Mouse (Mus musculus) intestine, embryonic 15.5 days (tissue): ENCODE data around the gene Cd200r2. TPM values are rescaled to one million over a fixed set of nuclear protein-coding genes. Genes with fewer than 3 reads are reported as not detected.
A peak's percentile ranks its signal among the peaks of the same experiment; 100 is the strongest.
"Not testable (repeated sequence)": the region's sequence is repeated elsewhere in the genome, so short reads cannot be mapped to it uniquely, and the experiment has no call there.

ENCODE experiments used
- ATAC-seq: fragments of 200-750 bp; cut with Nextera tagmentation; 2 replicates; pipeline ENCODE4 v1.8.0; 2017; ENCODE audit warnings: moderate TSS enrichment, moderate library complexity
- H3K27ac ChIP-seq: fragments of 300-500 bp; sonication (generic); 2 replicates; pipeline ENCODE4 v1.5.1; 2015; ENCODE audit warnings: mild to moderate bottlenecking, inconsistent platforms
- H3K27me3 ChIP-seq: fragments of 300-500 bp; sonication (generic); replicated peaks from 2 replicates; pipeline ENCODE4 v1.6.1; 2015; ENCODE audit warnings: inconsistent platforms
- H3K36me3 ChIP-seq: fragments of 300-500 bp; sonication (generic); 2 replicates; pipeline ENCODE4 v1.6.1; 2015; ENCODE audit warnings: inconsistent platforms
- H3K4me1 ChIP-seq: fragments of 300-500 bp; sonication (generic); replicated peaks from 2 replicates; pipeline ENCODE4 v1.6.1; 2015; ENCODE audit warnings: inconsistent platforms
- H3K4me2 ChIP-seq: fragments of 300-500 bp; sonication (generic); replicated peaks from 2 replicates; pipeline ENCODE4 v1.6.1; 2015; ENCODE audit warnings: mild to moderate bottlenecking, inconsistent platforms
- H3K4me3 ChIP-seq: fragments of 300-500 bp; sonication (generic); replicated peaks from 2 replicates; pipeline ENCODE4 v1.5.1; 2015; ENCODE audit warnings: inconsistent platforms
- H3K9ac ChIP-seq: fragments of 300-500 bp; sonication (generic); 2 replicates; pipeline ENCODE4 v1.6.1; 2015; ENCODE audit warnings: inconsistent platforms
- H3K9me3 ChIP-seq: fragments of 300-500 bp; sonication (generic); 2 replicates; pipeline ENCODE4 v1.6.1; 2016; ENCODE audit warnings: inconsistent platforms
- whole genome bisulfite sequencing: fragments of 180-500 bp; shearing (Covaris S2); methylation state at CpG from one replicate; pipeline ENCODE4 v1.1.7; 2015; 5-methylcytosine and 5-hydroxymethylcytosine counted together
- polyA plus RNA-seq: library from polyadenylated mRNA; unstranded; fragments of >200 nt; fragmentation: Nextera tagmentation; extraction: Ambion mirVana; gene quantifications from 2 replicates; pipeline ENCODE4 v1.2.1, GENCODE M21; 2015

Gene Cd200r2
- 0.21 and 0.46 TPM in 2 replicates for polyA plus RNA-seq

DNA sequence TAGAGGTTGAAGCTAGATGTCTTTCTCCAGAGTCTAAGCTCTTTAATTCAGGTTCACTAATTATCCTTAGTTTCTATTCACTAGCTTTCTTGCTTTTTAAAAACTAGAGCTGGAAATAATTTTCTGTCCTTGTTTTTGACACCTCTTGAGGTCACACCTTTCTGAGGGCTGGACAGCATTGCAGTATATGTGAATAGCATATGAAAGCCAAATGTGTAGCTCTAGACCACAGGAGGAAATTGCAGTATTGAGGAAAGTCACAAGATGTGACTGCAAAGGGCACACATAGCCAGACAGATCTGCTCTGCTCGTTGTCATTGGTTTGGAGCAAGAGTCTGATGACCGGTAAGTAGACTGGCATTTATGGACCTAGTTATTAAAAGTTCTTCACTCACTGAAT lies at the start of gene Cd200r2:
Cd200r2 (plus strand) TSS at position 301 of the 400 bp plus-strand sequence.
- no peak for ATAC-seq
- Histone ChIP-seq H3K4me3 (no peak within 1 kb of the TSS), H3K27me3 (no peaks in the 10 kb centered on the region), H3K4me2 (no peak within 1 kb of the TSS), H3K36me3 (no peaks in the 10 kb centered on the region), H3K4me1 (no peaks in the 10 kb centered on the region), H3K27ac (no peak within 1 kb of the TSS), H3K9ac (no peak within 1 kb of the TSS), H3K9me3 (no peaks in the 10 kb centered on the region)
- 88% methylated on average over 2 of the region's 2 CpGs for WGBS

DNA sequence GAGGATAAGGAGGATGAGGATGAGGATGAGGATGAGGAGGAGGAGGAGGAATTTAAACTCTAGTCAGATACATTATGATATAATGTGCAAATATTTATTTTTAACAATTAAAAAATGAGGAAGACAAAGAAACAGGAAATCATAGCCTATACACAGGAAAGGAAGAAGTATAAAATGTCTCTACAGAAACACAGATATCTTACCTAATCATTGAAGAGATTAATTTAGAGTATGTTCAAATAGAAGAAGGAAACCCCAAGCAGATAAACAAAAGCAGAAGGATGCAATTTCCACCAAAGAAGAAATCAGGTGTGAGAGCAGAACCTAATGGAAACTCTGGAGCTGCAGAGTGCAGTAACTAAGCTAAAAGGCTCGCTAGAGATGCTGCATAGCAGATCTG lies 48.9 kb upstream of the Cd200r2 start:
- H3K4me1 ChIP-seq, result no peaks in the 10 kb centered on the region
- WGBS, result 54% methylated on average over 1 of the region's 1 CpGs
- no peaks in the 10 kb centered on the region for H3K36me3 ChIP-seq
- no peak for ATAC-seq
- H3K4me3 ChIP-seq, result no peak overlapping the region
- no peaks in the 10 kb centered on the region for H3K27me3 ChIP-seq
- no peak overlapping the region for H3K9ac ChIP-seq
- no peak overlapping the region for H3K4me2 ChIP-seq
- no peaks in the 10 kb centered on the region for H3K9me3 ChIP-seq
- H3K27ac ChIP-seq, result no peak overlapping the region

DNA sequence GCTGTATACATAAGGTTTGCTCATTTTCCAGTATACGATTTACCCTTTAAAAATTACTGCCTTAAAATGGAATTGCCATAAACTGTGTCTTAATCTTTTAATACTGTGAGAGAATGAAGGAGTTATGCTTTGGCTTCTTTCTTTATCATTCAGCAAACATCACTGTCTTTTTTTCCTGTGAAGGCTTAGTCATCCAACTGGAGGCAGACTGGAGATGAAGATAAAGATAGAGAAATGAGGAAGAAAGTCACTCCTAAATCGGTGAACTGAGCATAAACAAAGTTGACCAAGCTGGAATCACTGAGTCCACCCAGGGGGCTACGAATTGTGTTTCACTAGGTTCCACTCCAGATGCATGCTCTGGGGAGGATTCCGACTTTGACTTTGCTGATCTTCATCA lies 46.4 kb upstream of the Cd200r2 start:
- Histone ChIP-seq H3K27ac (no peak overlapping the region), H3K9me3 (no peaks in the 10 kb centered on the region)

DNA sequence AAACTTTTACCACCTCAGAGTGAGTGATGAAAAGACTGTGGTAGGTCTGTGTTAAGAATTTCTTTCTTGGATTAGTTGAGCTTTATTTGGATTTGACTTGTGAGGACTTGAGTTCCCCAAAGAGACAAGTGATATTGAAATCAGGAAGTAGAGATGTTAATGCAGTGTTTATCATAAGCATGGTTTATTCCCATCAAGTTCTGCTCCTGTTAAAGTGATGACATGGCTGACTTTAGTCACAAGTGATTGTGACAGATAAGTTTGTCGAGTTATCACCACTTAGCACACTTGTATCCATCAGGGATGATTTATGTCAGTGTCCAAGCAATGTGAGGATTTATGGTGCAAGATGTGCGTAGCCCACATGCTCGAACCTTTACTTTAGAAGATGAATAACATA lies 34.6 kb upstream of the Cd200r2 start:
- Histone ChIP-seq H3K27me3 (no peaks in the 10 kb centered on the region), H3K4me2 (no peak overlapping the region), H3K36me3 (no peaks in the 10 kb centered on the region), H3K4me1 (no peaks in the 10 kb centered on the region), H3K9me3 (no peaks in the 10 kb centered on the region), H3K9ac (no peak overlapping the region), H3K27ac (no peak overlapping the region), H3K4me3 (no peak overlapping the region)
- WGBS, result 52% methylated on average over 3 of the region's 3 CpGs
- ATAC-seq, result no peak

More for the DNA sequence above, 46.4 kb upstream of the Cd200r2 start:
- Histone ChIP-seq H3K4me3 (no peak overlapping the region), H3K27me3 (no peaks in the 10 kb centered on the region), H3K9ac (no peak overlapping the region), H3K36me3 (no peaks in the 10 kb centered on the region), H3K4me1 (no peaks in the 10 kb centered on the region), H3K4me2 (no peak overlapping the region)
- no peak for ATAC-seq
- 80% methylated on average over 4 of the region's 4 CpGs for WGBS

DNA sequence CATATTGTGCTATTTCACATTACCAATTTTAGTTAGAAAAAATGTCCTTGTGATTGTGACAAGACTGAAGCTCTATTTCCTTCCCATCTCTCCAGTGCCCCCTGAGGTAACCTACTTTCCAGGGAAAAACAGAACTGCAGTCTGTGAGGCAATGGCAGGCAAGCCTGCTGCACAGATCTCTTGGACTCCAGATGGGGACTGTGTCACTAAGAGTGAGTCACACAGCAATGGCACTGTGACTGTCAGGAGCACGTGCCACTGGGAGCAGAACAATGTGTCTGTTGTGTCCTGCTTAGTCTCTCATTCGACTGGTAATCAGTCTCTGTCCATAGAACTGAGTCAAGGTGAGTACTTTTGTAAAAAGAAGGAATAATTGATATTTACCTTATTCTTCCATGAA lies 33.7 kb upstream of the Cd200r2 start:
- ATAC-seq, H3K36me3 ChIP-seq: not testable (repeated sequence)

DNA sequence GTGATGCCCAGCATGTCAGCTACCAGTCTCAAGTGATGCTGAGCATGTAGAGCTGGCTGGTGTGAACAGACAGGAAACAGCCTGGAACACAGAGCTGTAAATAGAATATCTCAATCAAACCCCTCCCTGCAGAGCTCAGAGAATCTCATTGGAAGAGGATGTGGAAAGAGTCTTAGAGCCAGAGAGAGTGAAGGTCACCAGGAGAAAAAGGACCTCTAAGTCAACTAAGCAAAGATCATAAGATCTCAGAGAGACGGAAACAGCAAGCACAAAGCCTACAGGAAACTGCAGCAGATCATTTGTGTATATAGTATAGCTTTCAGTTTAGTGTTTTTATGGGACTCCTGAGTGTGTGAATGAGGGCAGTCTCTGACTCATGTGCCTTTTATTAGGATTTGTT lies 8.3 kb downstream of the Cd200r2 start:
- no peak overlapping the region for H3K4me2 ChIP-seq

More for the DNA sequence above, 33.7 kb upstream of the Cd200r2 start:
- H3K9ac ChIP-seq, H3K4me2 ChIP-seq, H3K9me3 ChIP-seq, H3K27me3 ChIP-seq, H3K27ac ChIP-seq, H3K4me1 ChIP-seq, H3K4me3 ChIP-seq: not testable (repeated sequence)
- 31% methylated on average over 2 of the region's 2 CpGs for WGBS

DNA sequence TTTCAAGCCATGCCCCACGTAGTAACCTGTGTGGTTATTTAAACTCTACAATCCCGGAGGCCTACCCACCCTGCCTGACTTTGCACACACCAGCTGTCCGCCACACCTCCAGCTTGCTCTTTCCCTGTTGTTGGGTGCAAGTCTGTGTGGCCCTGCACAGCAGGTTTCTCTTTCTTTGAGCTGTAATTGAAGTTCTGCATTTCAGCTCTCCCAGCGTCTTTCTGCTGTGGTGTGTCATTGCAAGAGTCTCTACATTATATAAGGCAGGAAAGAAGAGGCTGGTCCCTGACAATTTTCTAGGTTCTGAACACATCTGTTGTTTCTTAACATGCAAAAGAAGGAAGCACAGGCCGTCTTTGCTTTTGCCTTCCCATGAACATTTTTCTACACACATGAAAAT lies 9.7 kb downstream of the Cd200r2 start:
- WGBS, result 66% methylated on average over 5 of the region's 5 CpGs
- Histone ChIP-seq H3K9ac (no peak overlapping the region), H3K4me3 (no peak overlapping the region), H3K4me1 (no peaks in the 10 kb centered on the region), H3K4me2 (no peak overlapping the region), H3K9me3 (no peaks in the 10 kb centered on the region), H3K36me3 (no peaks in the 10 kb centered on the region), H3K27me3 (no peaks in the 10 kb centered on the region), H3K27ac (no peak overlapping the region)
- ATAC-seq, result no peak

More for the DNA sequence above, 8.3 kb downstream of the Cd200r2 start:
- peak; percentile 66 for ATAC-seq
- no peaks in the 10 kb centered on the region for H3K9me3 ChIP-seq
- WGBS, result 30% methylated on average over 1 of the region's 1 CpGs
- no peaks in the 10 kb centered on the region for H3K36me3 ChIP-seq
- H3K27ac ChIP-seq, result no peak overlapping the region
- no peaks in the 10 kb centered on the region for H3K4me1 ChIP-seq
- no peak overlapping the region for H3K4me3 ChIP-seq
- H3K9ac ChIP-seq, result no peak overlapping the region
- H3K27me3 ChIP-seq, result no peaks in the 10 kb centered on the region

DNA sequence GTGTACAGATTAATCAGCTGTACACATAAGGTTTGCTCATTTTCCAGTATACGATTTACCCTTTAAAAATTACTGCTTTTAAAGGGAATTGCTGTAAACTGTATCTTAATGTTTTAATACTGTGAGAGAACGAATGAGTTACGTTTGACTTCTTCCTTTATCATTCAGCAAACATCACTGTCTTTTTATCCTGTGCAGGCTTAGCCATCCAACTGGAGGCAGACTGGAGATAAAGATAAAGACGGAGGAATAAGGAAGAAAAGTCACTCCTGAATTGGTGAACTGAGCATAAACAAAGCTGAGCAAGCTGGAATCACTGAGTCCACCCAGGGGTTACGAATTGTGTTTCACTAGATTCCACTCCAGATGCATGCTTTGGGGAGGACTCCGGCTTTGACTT lies 10.7 kb downstream of the Cd200r2 start:
- WGBS, result 75% methylated on average over 6 of the region's 6 CpGs
- Histone ChIP-seq H3K9me3 (no peaks in the 10 kb centered on the region), H3K27ac (no peak overlapping the region), H3K4me1 (no peaks in the 10 kb centered on the region), H3K4me3 (no peak overlapping the region), H3K9ac (no peak overlapping the region), H3K27me3 (no peaks in the 10 kb centered on the region), H3K4me2 (no peak overlapping the region), H3K36me3 (no peaks in the 10 kb centered on the region)
- ATAC-seq, result no peak

DNA sequence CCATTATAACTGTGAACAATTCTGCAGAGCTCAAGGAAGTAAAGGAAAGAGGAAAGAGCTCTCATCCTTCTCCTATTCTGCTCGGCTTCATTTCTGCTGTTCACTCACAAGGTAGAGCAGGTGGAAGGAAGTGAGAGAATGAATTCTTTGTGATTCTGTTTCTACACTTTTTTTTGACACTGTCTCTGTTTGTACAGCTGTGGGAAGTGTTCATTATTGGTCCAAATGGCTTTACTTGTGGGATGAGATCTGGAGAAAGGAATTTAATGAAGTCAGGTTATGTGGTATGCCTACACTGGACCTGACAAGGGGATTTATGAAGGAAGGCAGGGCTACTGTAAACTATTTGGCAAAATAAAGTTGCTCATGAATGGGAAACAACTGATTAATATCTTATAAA lies 23.9 kb downstream of the Cd200r2 start:
- Histone ChIP-seq H3K36me3 (no peaks in the 10 kb centered on the region), H3K9ac (no peak overlapping the region)
- WGBS, result 50% methylated on average over 1 of the region's 1 CpGs

DNA sequence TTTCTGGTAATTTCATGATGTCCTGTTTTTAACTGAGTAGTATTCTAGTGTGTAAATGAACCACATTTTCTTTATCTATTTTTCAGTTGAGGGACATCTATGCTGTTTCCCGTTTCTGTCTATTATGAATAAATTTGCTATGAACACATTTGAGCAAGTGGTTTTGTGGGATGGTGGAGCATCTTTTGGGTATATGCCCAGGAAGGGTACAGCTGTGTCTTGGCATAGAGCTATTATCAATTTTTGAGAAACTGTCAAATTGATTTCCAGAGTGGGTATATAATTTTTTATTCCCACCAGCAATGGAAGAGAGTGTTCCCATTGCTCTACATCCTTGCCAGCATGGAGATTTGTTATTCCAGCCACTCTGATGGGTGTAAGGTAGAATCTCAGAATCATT lies 65.1 kb downstream of the Cd200r2 start:
- no peaks in the 10 kb centered on the region for H3K27me3 ChIP-seq
- H3K4me3 ChIP-seq, result no peak overlapping the region
- WGBS, result 91% methylated on average over 1 of the region's 1 CpGs
- H3K4me1 ChIP-seq, result no peaks in the 10 kb centered on the region
- ATAC-seq, result no peak
- no peak overlapping the region for H3K27ac ChIP-seq
- no peak overlapping the region for H3K9ac ChIP-seq
- no peaks in the 10 kb centered on the region for H3K9me3 ChIP-seq
- no peak overlapping the region for H3K4me2 ChIP-seq
- H3K36me3 ChIP-seq, result no peaks in the 10 kb centered on the region

More for the DNA sequence above, 23.9 kb downstream of the Cd200r2 start:
- Histone ChIP-seq H3K4me2 (no peak overlapping the region), H3K4me1 (no peaks in the 10 kb centered on the region), H3K4me3 (no peak overlapping the region), H3K9me3 (no peaks in the 10 kb centered on the region), H3K27ac (no peak overlapping the region), H3K27me3 (no peaks in the 10 kb centered on the region)
- no peak for ATAC-seq

DNA sequence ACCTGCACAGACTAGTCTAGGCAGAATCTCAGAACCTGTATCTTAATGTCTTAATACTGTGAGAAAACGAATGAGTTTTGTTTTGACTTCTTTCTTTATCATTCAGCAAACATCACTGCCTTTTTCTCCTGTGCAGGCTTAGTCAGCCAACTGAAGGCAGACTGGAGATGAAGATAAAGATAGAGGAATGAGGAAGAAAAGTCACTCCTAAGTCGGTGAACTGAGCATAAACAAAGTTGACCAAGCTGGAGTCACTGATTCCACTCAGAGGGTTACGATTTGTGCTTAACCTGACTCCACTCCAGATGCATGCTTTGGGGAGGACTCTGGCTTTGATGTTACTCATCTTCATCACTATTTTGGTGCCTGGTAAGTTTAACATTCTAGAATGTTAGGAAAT lies 76.6 kb downstream of the Cd200r2 start, which contains the start of gene Cd200r3:
Cd200r3 (plus strand) TSS at position 211 of the 400 bp plus-strand sequence.
- ATAC-seq, result no peak
- Histone ChIP-seq H3K27ac (no peak within 1 kb of the TSS), H3K27me3 (no peaks in the 10 kb centered on the region), H3K4me2 (no peak within 1 kb of the TSS), H3K4me1 (no peaks in the 10 kb centered on the region), H3K9me3 (no peaks in the 10 kb centered on the region), H3K4me3 (no peak within 1 kb of the TSS), H3K9ac (no peak within 1 kb of the TSS), H3K36me3 (no peaks in the 10 kb centered on the region)
- WGBS, result 58% methylated on average over 3 of the region's 3 CpGs

DNA sequence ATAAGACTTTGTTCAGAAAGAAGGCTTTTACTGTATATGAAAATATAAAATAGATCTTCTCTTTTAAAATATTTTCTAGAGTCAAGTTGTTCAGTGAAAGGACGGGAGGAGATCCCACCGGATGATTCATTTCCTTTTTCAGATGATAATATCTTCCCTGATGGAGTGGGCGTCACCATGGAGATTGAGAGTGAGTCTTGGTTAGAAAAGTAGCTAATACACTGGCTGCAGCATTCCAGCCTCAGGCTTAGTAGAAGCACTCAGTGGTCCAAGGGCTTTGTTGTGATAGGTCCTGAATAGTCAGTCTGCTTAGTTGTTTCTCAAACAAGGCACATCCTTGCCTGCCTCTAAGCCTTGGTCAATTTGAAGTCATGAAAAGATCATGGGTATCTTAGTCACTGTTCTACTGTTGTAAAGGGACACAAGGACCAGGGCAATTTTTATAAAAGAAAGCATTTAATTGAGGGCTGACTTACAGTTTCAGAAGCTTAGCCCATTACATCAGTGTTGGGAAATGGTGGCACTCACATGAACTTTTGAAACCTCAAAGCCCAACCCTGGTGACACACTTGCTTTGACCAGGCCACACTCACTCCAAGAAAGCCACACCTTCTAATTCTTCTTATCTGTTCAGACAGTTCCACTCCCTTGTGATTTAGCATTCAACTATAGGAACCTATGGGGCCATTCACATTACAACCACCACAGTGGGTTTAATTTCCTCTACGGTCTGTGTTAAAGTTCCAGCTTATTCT lies 84.6 kb downstream of the Cd200r2 start:
- no peaks in the 10 kb centered on the region for H3K27me3 ChIP-seq
- 68% methylated on average over 4 of the region's 4 CpGs for WGBS
- no peak overlapping the region for H3K27ac ChIP-seq
- H3K4me2 ChIP-seq, result no peak overlapping the region
- H3K4me3 ChIP-seq, result no peak overlapping the region
- no peaks in the 10 kb centered on the region for H3K9me3 ChIP-seq
- ATAC-seq, result no peak
- H3K4me1 ChIP-seq, result no peaks in the 10 kb centered on the region
- no peak overlapping the region for H3K9ac ChIP-seq
- H3K36me3 ChIP-seq, result no peaks in the 10 kb centered on the region

DNA sequence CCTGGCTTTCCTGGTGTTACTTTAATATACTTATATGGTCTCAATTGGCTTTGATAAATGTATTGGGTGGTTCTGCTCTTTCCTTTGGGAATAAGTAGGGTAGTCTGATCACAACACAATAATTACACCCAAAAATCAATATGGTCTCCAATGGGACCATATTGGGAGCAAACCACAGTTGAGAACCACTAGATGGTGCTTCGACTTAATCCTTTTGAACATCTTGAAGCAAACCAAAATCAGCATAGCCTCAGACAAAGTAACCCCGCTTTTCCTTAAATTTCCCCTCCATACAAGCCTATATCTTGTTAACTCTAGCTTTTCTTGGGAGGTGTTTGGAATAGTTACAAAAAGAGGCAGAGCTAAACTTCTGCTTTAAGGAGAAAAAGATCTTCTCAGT lies 95.4 kb downstream of the Cd200r2 start:
- no peak for ATAC-seq
- H3K27me3 ChIP-seq, result no peaks in the 10 kb centered on the region
- 83% methylated on average over 2 of the region's 2 CpGs for WGBS

More for the DNA sequence above, 95.4 kb downstream of the Cd200r2 start:
- Histone ChIP-seq H3K36me3 (no peaks in the 10 kb centered on the region), H3K4me2 (no peak overlapping the region), H3K27ac (no peak overlapping the region), H3K9ac (no peak overlapping the region), H3K4me1 (0 out of 2 replicates have a peak, but pooled peaks cover 3% of the 10 kb centered on the region), H3K9me3 (no peaks in the 10 kb centered on the region), H3K4me3 (no peak overlapping the region)
